Mouse (Mus musculus): ENCODE measurements at regions not wholly inside any gene's neighbourhood (a gene's known extent, or its start where the extent isn't known, plus 50 kb on each side); places are given as distances from the start of the nearest gene placed in this dataset.

DNA sequence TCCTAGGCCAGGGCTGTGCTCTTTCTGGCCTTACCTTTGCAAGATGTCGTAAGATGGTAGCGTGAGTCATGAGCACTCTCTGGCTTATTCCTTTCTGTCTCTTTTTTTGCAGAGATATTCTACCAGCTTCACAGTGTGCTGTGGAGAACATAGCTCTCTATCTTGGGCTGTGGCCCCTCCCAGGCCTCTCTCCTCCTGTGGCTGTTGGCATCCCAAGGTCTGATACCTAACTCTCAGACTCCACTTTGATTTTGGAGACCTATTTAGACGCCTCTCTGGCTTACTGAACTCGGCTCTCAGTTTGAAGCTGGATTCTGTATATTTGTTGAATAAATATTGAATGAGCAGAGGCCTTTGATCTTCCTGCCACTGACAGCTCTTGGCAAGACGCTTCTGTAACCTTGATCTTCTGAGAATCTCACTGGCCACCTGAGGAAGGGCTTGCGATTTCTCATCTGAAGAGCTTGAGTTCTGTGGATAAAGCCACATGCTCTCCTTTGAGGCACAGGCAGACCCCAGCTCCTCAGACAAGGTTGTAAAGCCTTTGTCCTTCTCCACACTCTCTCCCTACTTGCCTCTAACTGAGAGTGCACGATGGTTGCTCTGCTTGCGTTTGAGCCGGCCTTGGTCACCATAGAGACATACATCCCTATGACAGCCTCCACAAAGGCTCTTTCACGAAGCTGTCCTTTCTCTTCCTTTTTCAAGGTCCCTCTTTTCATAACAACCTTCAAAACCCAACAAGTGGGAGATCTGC is 323.7 kb downstream of the Eipr1 start:
- TF ChIP-seq CTCF (IDR thresholded peaks at IDR 0.05; ENCODE audit: borderline replicate concordance, insufficient read depth, low read length) (no peak), POLR2A (IDR thresholded peaks at IDR 0.05; ENCODE audit: low read depth, low read length) (no peak)

Data from embryonic fibroblast, embryonic 13.5 days (primary cell).